Mouse (Mus musculus): ENCODE results near the gene Slc22a13.

DNA sequence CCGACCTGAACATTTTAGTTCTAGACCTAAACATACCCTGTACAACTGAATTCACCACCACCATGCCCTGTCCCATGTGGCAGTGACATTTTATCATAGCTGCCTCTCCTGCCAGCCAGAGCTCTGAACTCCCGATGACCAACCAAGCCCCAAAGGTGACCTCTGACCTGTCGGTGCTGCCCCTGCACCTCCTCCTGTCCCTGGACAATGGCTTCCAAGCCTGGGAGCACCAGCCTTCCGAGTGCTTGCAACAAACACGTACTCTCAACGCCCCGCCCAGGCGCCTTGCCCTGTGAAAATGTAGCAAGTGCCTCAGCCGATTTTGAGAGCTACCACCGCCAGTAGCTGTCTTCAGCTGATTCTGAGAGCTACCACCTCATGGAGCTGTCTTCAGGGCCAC, 63.8 kb downstream of the Slc22a13 start:
- TF ChIP-seq GATA1 (IDR thresholded peaks at IDR 0.05; ENCODE audit: borderline replicate concordance, low read length) (no peak), FLI1 (IDR thresholded peaks at IDR 0.05; ENCODE audit: low read length) (no peak)
